Mouse (Mus musculus): ENCODE measurements around the gene Pdcd2.

Pdcd2 gene

GRCm38 (mm10) chr17:15499656-15500394, 27.3 kb downstream of the Pdcd2 start, which contains the start of the genes Psmb1 and Tbp:
TSS of gene Psmb1 (minus strand) at chr17:15499751.
TSS of gene Tbp (plus strand) at chr17:15499888.
- DNase-seq (ENCODE audit: extremely low read depth, low read depth), result peak; percentile 96

- DNase-seq (ENCODE audit: extremely low read depth, low read depth), result peak; percentile 22
These were observed 28.4 kb downstream of the Pdcd2 start for GRCm38 (mm10) chr17:15498753-15499113.

GRCm38 (mm10) chr17:15497882-15498752, 29.0 kb downstream of the Pdcd2 start:
- peak; percentile 80 for DNase-seq (ENCODE audit: extremely low read depth, low read depth)

- no peak for DNase-seq (ENCODE audit: extremely low read depth, low read depth)
These were observed 36.6 kb downstream of the Pdcd2 start for GRCm38 (mm10) chr17:15490542-15490941.

GRCm38 (mm10) chr17:15472671-15473070, 54.4 kb downstream of the Pdcd2 start:
- no peak for DNase-seq (ENCODE audit: extremely low read depth, low read depth)

Data from MEL-GATA-1-ER (cell line).